Mouse (Mus musculus) intestine, postnatal 0 days (tissue): ENCODE measurements at regions not wholly inside any gene's neighbourhood (a gene's known extent, or its start where the extent isn't known, plus 50 kb on each side); places are given as distances from the start of the nearest gene placed in this dataset.

Experiments used
- ATAC-seq: fragments of 200-750 bp; cut with Nextera tagmentation; 2 replicates; pipeline ENCODE4 v1.8.0; 2017; ENCODE audit warnings: mild to moderate bottlenecking, moderate TSS enrichment, moderate library complexity
- H3K27ac ChIP-seq: fragments of 300-500 bp; sonication (generic); 2 replicates; pipeline ENCODE4 v1.5.1; 2014; ENCODE audit warnings: mild to moderate bottlenecking, low read depth, low read length, moderate library complexity
- H3K27me3 ChIP-seq: fragments of 300-500 bp; sonication (generic); replicated peaks from 2 replicates; pipeline ENCODE4 v1.6.1; 2014; ENCODE audit warnings: low read length, mixed read lengths; ENCODE audit not compliant: control insufficient read depth, insufficient read depth
- H3K36me3 ChIP-seq: fragments of 300-500 bp; sonication (generic); 2 replicates; pipeline ENCODE4 v1.6.1; 2014; ENCODE audit warnings: mild to moderate bottlenecking, moderate library complexity; ENCODE audit not compliant: control insufficient read depth, insufficient read depth
- H3K4me1 ChIP-seq: fragments of 300-500 bp; sonication (generic); replicated peaks from 2 replicates; pipeline ENCODE4 v1.6.1; 2014; ENCODE audit warnings: antibody characterized with exemption, low read length, mixed read lengths; ENCODE audit not compliant: control insufficient read depth, insufficient read depth
- H3K4me2 ChIP-seq: fragments of 300-500 bp; sonication (generic); replicated peaks from 2 replicates; pipeline ENCODE4 v1.6.1; 2014; ENCODE audit warnings: low read depth, mild to moderate bottlenecking, moderate library complexity
- H3K4me3 ChIP-seq: fragments of 300-500 bp; sonication (generic); 2 replicates; pipeline ENCODE4 v1.5.1; 2014; ENCODE audit warnings: low read depth, low read length
- H3K9ac ChIP-seq: fragments of 300-500 bp; sonication (generic); 2 replicates; pipeline ENCODE4 v1.6.1; 2014; ENCODE audit warnings: mild to moderate bottlenecking, low read depth, low read length
- H3K9me3 ChIP-seq: fragments of 300-500 bp; sonication (generic); 2 replicates; pipeline ENCODE4 v1.6.1; 2016; ENCODE audit warnings: mixed run types; ENCODE audit not compliant: control insufficient read depth
- CTCF ChIP-seq: sonication (generic); IDR thresholded peaks from 2 replicates; pipeline ENCODE4 v1.5.1; 2016; ENCODE audit warnings: low read depth, mild to moderate bottlenecking, control low read depth, antibody characterized with exemption, moderate library complexity
- WGBS: fragments of 180-500 bp; shearing (Covaris S2); extraction: QIAGEN DNeasy Blood & Tissue Kit; methylation state at CpG from one replicate; pipeline ENCODE4 v1.1.7; 2014; 5-methylcytosine and 5-hydroxymethylcytosine counted together

- 59% methylated on average over 3 of the region's 3 CpGs for WGBS
- TF ChIP-seq CTCF = no peak
These were observed 2851.6 kb upstream of the Gm6569 start for GRCm38 (mm10) chr15:70982719-70983118.

GRCm38 (mm10) chr15:70987973-70988570, 2846.3 kb upstream of the Gm6569 start:
- no peak overlapping the region for H3K9ac ChIP-seq
- no peak for ATAC-seq
- no peaks in the 10 kb centered on the region for H3K36me3 ChIP-seq
- H3K4me2 ChIP-seq = no peak overlapping the region
- no peaks in the 10 kb centered on the region for H3K27me3 ChIP-seq
- WGBS = 82% methylated on average over 4 of the region's 4 CpGs
- H3K9me3 ChIP-seq = no peaks in the 10 kb centered on the region
- no peak for TF ChIP-seq CTCF
- no peak overlapping the region for H3K4me3 ChIP-seq
- no peaks in the 10 kb centered on the region for H3K4me1 ChIP-seq
- H3K27ac ChIP-seq = no peak overlapping the region

More at GRCm38 (mm10) chr15:70982719-70983118, 2851.6 kb upstream of the Gm6569 start:
- Histone ChIP-seq H3K27me3 (no peaks in the 10 kb centered on the region), H3K4me3 (no peak overlapping the region), H3K27ac (no peak overlapping the region), H3K36me3 (no peaks in the 10 kb centered on the region), H3K4me1 (no peaks in the 10 kb centered on the region), H3K9me3 (no peaks in the 10 kb centered on the region), H3K9ac (no peak overlapping the region), H3K4me2 (no peak overlapping the region)
- ATAC-seq = no peak

GRCm38 (mm10) chr15:70993397-70993796, 2841.0 kb upstream of the Gm6569 start:
- H3K4me1 ChIP-seq = no peaks in the 10 kb centered on the region
- no peaks in the 10 kb centered on the region for H3K27me3 ChIP-seq
- no peak overlapping the region for H3K27ac ChIP-seq
- H3K4me3 ChIP-seq = no peak overlapping the region
- H3K4me2 ChIP-seq = no peak overlapping the region
- H3K36me3 ChIP-seq = no peaks in the 10 kb centered on the region
- 79% methylated on average over 4 of the region's 4 CpGs for WGBS
- H3K9ac ChIP-seq = no peak overlapping the region
- H3K9me3 ChIP-seq = no peaks in the 10 kb centered on the region
- ATAC-seq = no peak
- no peak for TF ChIP-seq CTCF

- no peak overlapping the region for H3K4me2 ChIP-seq
- H3K27ac ChIP-seq = no peak overlapping the region
- H3K9ac ChIP-seq = no peak overlapping the region
- TF ChIP-seq CTCF = no peak
- no peaks in the 10 kb centered on the region for H3K4me1 ChIP-seq
- no peaks in the 10 kb centered on the region for H3K9me3 ChIP-seq
- no peaks in the 10 kb centered on the region for H3K27me3 ChIP-seq
- WGBS = 68% methylated on average over 2 of the region's 2 CpGs
- ATAC-seq = no peak
- H3K4me3 ChIP-seq = no peak overlapping the region
- H3K36me3 ChIP-seq = no peaks in the 10 kb centered on the region
These were observed 2824.0 kb upstream of the Gm6569 start for GRCm38 (mm10) chr15:71010362-71010761.

GRCm38 (mm10) chr15:71010773-71011172, 2823.6 kb upstream of the Gm6569 start:
- Histone ChIP-seq H3K4me1 (no peaks in the 10 kb centered on the region), H3K4me2 (no peak overlapping the region), H3K9ac (no peak overlapping the region), H3K27ac (no peak overlapping the region), H3K4me3 (no peak overlapping the region), H3K27me3 (no peaks in the 10 kb centered on the region), H3K36me3 (no peaks in the 10 kb centered on the region), H3K9me3 (no peaks in the 10 kb centered on the region)
- TF ChIP-seq CTCF = no peak
- no peak for ATAC-seq
- 70% methylated on average over 5 of the region's 5 CpGs for WGBS

- H3K4me1 ChIP-seq = no peaks in the 10 kb centered on the region
- WGBS = 51% methylated on average over 5 of the region's 5 CpGs
- no peaks in the 10 kb centered on the region for H3K36me3 ChIP-seq
- H3K4me2 ChIP-seq = no peak overlapping the region
- no peaks in the 10 kb centered on the region for H3K9me3 ChIP-seq
- no peak for ATAC-seq
- no peak overlapping the region for H3K9ac ChIP-seq
- no peak overlapping the region for H3K4me3 ChIP-seq
- no peak for TF ChIP-seq CTCF
- no peaks in the 10 kb centered on the region for H3K27me3 ChIP-seq
- no peak overlapping the region for H3K27ac ChIP-seq
These were observed 2780.0 kb upstream of the Gm6569 start for GRCm38 (mm10) chr15:71054251-71054852.
